Mouse (Mus musculus) limb, embryonic 10.5 days (tissue): ENCODE measurements around the gene Ifna5. TPM values are rescaled to one million over a fixed set of nuclear protein-coding genes. Genes with fewer than 3 reads are reported as not detected.

Source experiments
- DNase-seq: peaks from one replicate; pipeline ENCODE4 v3.0.0-alpha.2; 2017; ENCODE audit warnings: low spot score
- H3K27ac ChIP-seq: fragments of 300-500 bp; sonication (generic); 2 replicates; pipeline ENCODE4 v1.5.1; 2016; ENCODE audit warnings: mild to moderate bottlenecking
- H3K27me3 ChIP-seq: fragments of 300-500 bp; sonication (generic); 2 replicates; pipeline ENCODE4 v1.6.1; 2016; ENCODE audit warnings: low read depth, mild to moderate bottlenecking; ENCODE audit not compliant: poor library complexity, severe bottlenecking
- H3K36me3 ChIP-seq: fragments of 300-500 bp; sonication (generic); 2 replicates; pipeline ENCODE4 v1.6.1; 2016; ENCODE audit warnings: mild to moderate bottlenecking, moderate library complexity
- H3K4me1 ChIP-seq: fragments of 300-500 bp; sonication (generic); 2 replicates; pipeline ENCODE4 v1.6.1; 2016
- H3K4me3 ChIP-seq: fragments of 300-500 bp; sonication (generic); 2 replicates; pipeline ENCODE4 v1.5.1; 2016; ENCODE audit warnings: mild to moderate bottlenecking, moderate library complexity
- H3K9me3 ChIP-seq: fragments of 300-500 bp; sonication (generic); replicated peaks from 2 replicates; pipeline ENCODE4 v1.6.1; 2016; ENCODE audit warnings: mild to moderate bottlenecking
- WGBS: fragments of 180-500 bp; shearing (Covaris S2); methylation state at CpG from one replicate; pipeline ENCODE4 v1.1.7; 2016; 5-methylcytosine and 5-hydroxymethylcytosine counted together
- polyA plus RNA-seq: library from polyadenylated mRNA; unstranded; fragments of >200 nt; fragmentation: Nextera tagmentation; extraction: Ambion mirVana; gene quantifications from 2 replicates; pipeline ENCODE4 v1.2.1, GENCODE M21; 2016

Gene Ifna5
- polyA plus RNA-seq, 1 experiment from 2014 or later: not detected

GRCm38 (mm10) chr4:88830523-88830922 lies 4.8 kb upstream of the Ifna5 start:
- Histone ChIP-seq H3K36me3 (no peaks in the 10 kb centered on the region), H3K4me3 (no peak overlapping the region), H3K9me3 (no peaks in the 10 kb centered on the region), H3K4me1 (no peaks in the 10 kb centered on the region), H3K27ac (no peak overlapping the region), H3K27me3 (no peaks in the 10 kb centered on the region)
- WGBS: 33% methylated on average over 4 of the region's 4 CpGs
- DNase-seq: no peak

GRCm38 (mm10) chr4:88838828-88839227 lies 3.5 kb downstream of the Ifna5 start:
- Histone ChIP-seq H3K27me3 (no peaks in the 10 kb centered on the region), H3K27ac (no peak overlapping the region), H3K9me3 (no peaks in the 10 kb centered on the region), H3K4me1 (no peaks in the 10 kb centered on the region), H3K4me3 (no peak overlapping the region), H3K36me3 (no peaks in the 10 kb centered on the region)
- no peak for DNase-seq
- WGBS: 50% methylated on average over 3 of the region's 3 CpGs

- DNase-seq: no peak
- Histone ChIP-seq H3K4me1 (no peaks in the 10 kb centered on the region), H3K4me3 (no peak overlapping the region), H3K9me3 (no peaks in the 10 kb centered on the region), H3K36me3 (no peaks in the 10 kb centered on the region), H3K27me3 (no peaks in the 10 kb centered on the region), H3K27ac (no peak overlapping the region)
- WGBS: 92% methylated on average over 3 of the region's 3 CpGs
These were observed 4.7 kb downstream of the Ifna5 start for GRCm38 (mm10) chr4:88840058-88840457.

GRCm38 (mm10) chr4:88841438-88841911 lies 6.2 kb downstream of the Ifna5 start, which contains the start of gene Ifna4:
Gene Ifna4, plus strand, starts transcription at chr4:88841861.
- Histone ChIP-seq H3K9me3 (no peaks in the 10 kb centered on the region), H3K4me1 (no peaks in the 10 kb centered on the region), H3K36me3 (no peaks in the 10 kb centered on the region), H3K27ac (no peak within 1 kb of the TSS), H3K27me3 (no peaks in the 10 kb centered on the region), H3K4me3 (no peak within 1 kb of the TSS)
- 65% methylated on average over 2 of the region's 2 CpGs for WGBS
- DNase-seq: no peak

- no peaks in the 10 kb centered on the region for H3K36me3 ChIP-seq
- no peaks in the 10 kb centered on the region for H3K9me3 ChIP-seq
- WGBS: 46% methylated on average over 2 of the region's 2 CpGs
- H3K27me3 ChIP-seq: no peaks in the 10 kb centered on the region
- H3K4me3 ChIP-seq: no peak overlapping the region
- H3K27ac ChIP-seq: no peak overlapping the region
- no peaks in the 10 kb centered on the region for H3K4me1 ChIP-seq
- DNase-seq: no peak
These were observed 10.0 kb downstream of the Ifna5 start for GRCm38 (mm10) chr4:88845334-88845733.

GRCm38 (mm10) chr4:88849698-88850097 lies 14.4 kb downstream of the Ifna5 start, which contains the start of gene Ifna1:
Gene Ifna1, plus strand, starts transcription at chr4:88850087.
- Histone ChIP-seq H3K9me3 (no peaks in the 10 kb centered on the region), H3K27me3 (no peaks in the 10 kb centered on the region), H3K36me3 (no peaks in the 10 kb centered on the region)

GRCm38 (mm10) chr4:88851026-88851763 lies 15.9 kb downstream of the Ifna5 start:
- no peaks in the 10 kb centered on the region for H3K36me3 ChIP-seq
- 81% methylated on average over 4 of the region's 4 CpGs for WGBS
- H3K27ac ChIP-seq: no peak overlapping the region

More at GRCm38 (mm10) chr4:88849698-88850097, 14.4 kb downstream of the Ifna5 start, which contains the start of gene Ifna1:
- no peak for DNase-seq
- H3K27ac ChIP-seq: no peak within 1 kb of the TSS
- no peak within 1 kb of the TSS for H3K4me3 ChIP-seq
- WGBS: 89% methylated on average over 1 of the region's 1 CpGs
- no peaks in the 10 kb centered on the region for H3K4me1 ChIP-seq

GRCm38 (mm10) chr4:88859214-88859613 lies 23.9 kb downstream of the Ifna5 start:
- Histone ChIP-seq H3K4me3 (no peak overlapping the region), H3K27me3 (peaks cover 9% of the 10 kb centered on the region), H3K27ac (no peak overlapping the region), H3K36me3 (no peaks in the 10 kb centered on the region), H3K4me1 (peaks cover 7% of the 10 kb centered on the region), H3K9me3 (no peaks in the 10 kb centered on the region)
- no peak for DNase-seq

More at GRCm38 (mm10) chr4:88851026-88851763, 15.9 kb downstream of the Ifna5 start:
- Histone ChIP-seq H3K4me1 (no peaks in the 10 kb centered on the region), H3K4me3 (no peak overlapping the region), H3K9me3 (no peaks in the 10 kb centered on the region), H3K27me3 (no peaks in the 10 kb centered on the region)
- DNase-seq: no peak

GRCm38 (mm10) chr4:88863309-88863708 lies 28.0 kb downstream of the Ifna5 start:
- Histone ChIP-seq H3K36me3 (no peaks in the 10 kb centered on the region), H3K9me3 (no peaks in the 10 kb centered on the region), H3K27ac (no peak overlapping the region), H3K4me3 (no peak overlapping the region), H3K27me3 (peaks cover 26% of the 10 kb centered on the region), H3K4me1 (peaks cover 25% of the 10 kb centered on the region)
- 11% methylated on average over 7 of the region's 7 CpGs for WGBS
- no peak for DNase-seq

GRCm38 (mm10) chr4:88864599-88864998 lies 29.3 kb downstream of the Ifna5 start:
- H3K9me3 ChIP-seq: no peaks in the 10 kb centered on the region
- H3K4me3 ChIP-seq: no peak overlapping the region
- no peak for DNase-seq
- WGBS: 65% methylated on average over 9 of the region's 9 CpGs
- no peaks in the 10 kb centered on the region for H3K36me3 ChIP-seq
- peaks cover 27% of the 10 kb centered on the region for H3K4me1 ChIP-seq
- peaks cover 26% of the 10 kb centered on the region for H3K27me3 ChIP-seq
- no peak overlapping the region for H3K27ac ChIP-seq

- 41% methylated on average over 6 of the region's 6 CpGs for WGBS
- no peak overlapping the region for H3K4me3 ChIP-seq
- H3K4me1 ChIP-seq: peaks cover 27% of the 10 kb centered on the region
- H3K9me3 ChIP-seq: no peaks in the 10 kb centered on the region
- no peak overlapping the region for H3K27ac ChIP-seq
- peaks cover 26% of the 10 kb centered on the region for H3K27me3 ChIP-seq
- no peak for DNase-seq
- H3K36me3 ChIP-seq: no peaks in the 10 kb centered on the region
These were observed 29.8 kb downstream of the Ifna5 start for GRCm38 (mm10) chr4:88865011-88865569.

- peaks cover 25% of the 10 kb centered on the region for H3K27me3 ChIP-seq
- H3K9me3 ChIP-seq: no peaks in the 10 kb centered on the region
- H3K27ac ChIP-seq: no peak overlapping the region
- peaks cover 27% of the 10 kb centered on the region for H3K4me1 ChIP-seq
- H3K4me3 ChIP-seq: peak overlapping the region; percentile 66
- WGBS: 2% methylated on average over 8 of the region's 8 CpGs
- no peaks in the 10 kb centered on the region for H3K36me3 ChIP-seq
- DNase-seq: peak; percentile 85
These were observed 32.1 kb downstream of the Ifna5 start for GRCm38 (mm10) chr4:88867366-88867925.
